Mouse (Mus musculus) right cerebral cortex, postnatal 10 days (tissue): ENCODE measurements around the gene Plekhg3.

Source experiments
- DNase-seq, 2 experiments: peaks; one replicate each; pipeline ENCODE4 v3.0.0; 2021; ENCODE audit warnings: low spot score in 2 of 2

Gene Plekhg3

GRCm38 (mm10) chr12:76583454-76583853, 52.8 kb downstream of the Plekhg3 start:
- DNase-seq = no peak

GRCm38 (mm10) chr12:76585028-76585427, 54.3 kb downstream of the Plekhg3 start:
- no peak for DNase-seq

GRCm38 (mm10) chr12:76587357-76587756, 56.7 kb downstream of the Plekhg3 start:
- no peak for DNase-seq

GRCm38 (mm10) chr12:76589531-76589930, 58.8 kb downstream of the Plekhg3 start:
- DNase-seq = no peak

GRCm38 (mm10) chr12:76591037-76591436, 60.3 kb downstream of the Plekhg3 start:
- no peak for DNase-seq

GRCm38 (mm10) chr12:76592213-76592612, 61.5 kb downstream of the Plekhg3 start:
- DNase-seq = no peak

- no peak for DNase-seq
Measured at GRCm38 (mm10) chr12:76593254-76593653, 62.6 kb downstream of the Plekhg3 start.

GRCm38 (mm10) chr12:76593839-76594322, 63.2 kb downstream of the Plekhg3 start:
- DNase-seq = peak; percentile 73 to 75

- DNase-seq = no peak
Measured at GRCm38 (mm10) chr12:76594556-76594955, 63.9 kb downstream of the Plekhg3 start.

GRCm38 (mm10) chr12:76595830-76596229, 65.1 kb downstream of the Plekhg3 start:
- DNase-seq = no peak

- DNase-seq = peak; percentile 86 to 87
Measured at GRCm38 (mm10) chr12:76596292-76597023, 65.8 kb downstream of the Plekhg3 start.

GRCm38 (mm10) chr12:76597577-76598100, 66.9 kb downstream of the Plekhg3 start:
- no peak for DNase-seq

GRCm38 (mm10) chr12:76598196-76598928, 67.7 kb downstream of the Plekhg3 start:
- DNase-seq = no peak

- no peak for DNase-seq
Measured at GRCm38 (mm10) chr12:76603779-76604178, 73.1 kb downstream of the Plekhg3 start.

- no peak for DNase-seq
Measured at GRCm38 (mm10) chr12:76604546-76604945, 73.9 kb downstream of the Plekhg3 start.

- DNase-seq = no peak
Measured at GRCm38 (mm10) chr12:76605837-76606236, 75.1 kb downstream of the Plekhg3 start.

GRCm38 (mm10) chr12:76608241-76608640, 77.5 kb downstream of the Plekhg3 start:
- DNase-seq = no peak

- DNase-seq = no peak
Measured at GRCm38 (mm10) chr12:76608997-76609565, 78.4 kb downstream of the Plekhg3 start.

- no peak for DNase-seq
Measured at GRCm38 (mm10) chr12:76612621-76613020, 81.9 kb downstream of the Plekhg3 start.

GRCm38 (mm10) chr12:76614868-76615579, 84.3 kb downstream of the Plekhg3 start:
- no peak for DNase-seq

GRCm38 (mm10) chr12:76615580-76615937, 84.9 kb downstream of the Plekhg3 start:
- DNase-seq = no peak

GRCm38 (mm10) chr12:76618175-76618574, 87.5 kb downstream of the Plekhg3 start:
- no peak for DNase-seq
